Mouse (Mus musculus): ENCODE measurements at regions not wholly inside any gene's neighbourhood (a gene's known extent, or its start where the extent isn't known, plus 50 kb on each side); places are given as distances from the start of the nearest gene placed in this dataset.

DNA sequence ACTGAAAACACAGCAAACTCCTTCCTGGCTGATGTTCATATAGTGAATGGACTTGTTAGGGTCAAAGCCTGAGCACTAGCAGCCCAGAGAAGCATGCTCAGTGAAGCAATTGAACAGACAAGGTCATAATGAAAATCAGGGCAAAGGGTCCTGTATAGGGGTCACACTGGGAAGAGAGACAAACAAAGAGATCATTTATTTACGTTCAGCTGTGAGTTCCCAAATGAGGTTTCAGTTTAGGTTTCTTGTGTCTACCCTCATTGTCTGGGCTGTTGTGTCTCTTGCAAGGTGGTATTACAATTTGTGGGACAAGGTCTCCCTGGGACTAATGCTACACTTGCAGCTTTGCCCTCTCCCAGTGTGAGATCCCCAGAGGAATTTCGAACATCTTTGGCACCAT lies 624.4 kb upstream of the Auts2 start:
- WGBS = 25% methylated on average over 2 of the region's 2 CpGs
- Histone ChIP-seq H3K9ac (no peak overlapping the region), H3K27me3 (ENCODE audit: control insufficient read depth, insufficient read depth, low read length) (no peaks in the 10 kb centered on the region), H3K27ac (no peak overlapping the region), H3K4me2 (replicated peaks) (no peak overlapping the region), H3K36me3 (replicated peaks; ENCODE audit: control insufficient read depth, insufficient read depth) (no peaks in the 10 kb centered on the region), H3K4me3 (replicated peaks; ENCODE audit: low read length) (no peak overlapping the region), H3K4me1 (replicated peaks; ENCODE audit: control insufficient read depth, insufficient read depth, low read length) (peaks cover 7% of the 10 kb centered on the region; the same call in 1 of the 2 replicates), H3K9me3 (ENCODE audit: control insufficient read depth, low read length) (no peaks in the 10 kb centered on the region)
- no peak for ATAC-seq (ENCODE audit: low FRiP score)
- no peak for DNase-seq (ENCODE audit: low spot score)

DNA sequence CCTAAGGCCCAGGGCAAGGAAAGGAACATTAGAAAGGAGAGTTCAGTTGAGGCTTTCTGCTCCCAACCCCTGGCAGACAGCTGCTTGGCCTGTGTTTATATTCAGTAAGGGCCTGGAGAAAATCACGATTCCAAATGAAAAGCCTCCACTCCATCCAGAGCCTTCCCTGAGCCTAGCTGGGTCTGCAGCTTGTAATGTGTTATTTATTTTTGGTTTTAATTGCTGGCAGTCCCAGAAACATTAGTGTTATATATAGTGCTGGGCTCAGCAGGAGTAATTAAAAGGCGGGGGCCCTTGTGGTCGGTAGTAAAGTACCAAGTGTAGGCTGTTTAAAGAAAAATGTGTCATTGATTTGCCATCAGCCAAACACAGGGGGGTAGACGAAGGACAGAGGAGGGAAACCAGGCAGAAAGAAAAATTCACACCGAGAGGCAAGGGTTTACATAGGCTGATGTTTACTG lies 623.9 kb upstream of the Auts2 start:
- H3K4me3 ChIP-seq (replicated peaks; ENCODE audit: low read length) = no peak overlapping the region
- H3K36me3 ChIP-seq (replicated peaks; ENCODE audit: control insufficient read depth, insufficient read depth) = no peaks in the 10 kb centered on the region
- no peak overlapping the region for H3K4me2 ChIP-seq (replicated peaks)
- DNase-seq (ENCODE audit: low spot score) (peak; percentile 24), ATAC-seq (ENCODE audit: low FRiP score) (no peak)
- no peak overlapping the region for H3K9ac ChIP-seq
- H3K4me1 ChIP-seq (replicated peaks; ENCODE audit: control insufficient read depth, insufficient read depth, low read length) = peaks cover 7% of the 10 kb centered on the region; the same call in 1 of the 2 replicates
- H3K9me3 ChIP-seq (ENCODE audit: control insufficient read depth, low read length) = no peaks in the 10 kb centered on the region
- 40% methylated on average over 5 of the region's 5 CpGs for WGBS
- no peaks in the 10 kb centered on the region for H3K27me3 ChIP-seq (ENCODE audit: control insufficient read depth, insufficient read depth, low read length)
- no peak overlapping the region for H3K27ac ChIP-seq

DNA sequence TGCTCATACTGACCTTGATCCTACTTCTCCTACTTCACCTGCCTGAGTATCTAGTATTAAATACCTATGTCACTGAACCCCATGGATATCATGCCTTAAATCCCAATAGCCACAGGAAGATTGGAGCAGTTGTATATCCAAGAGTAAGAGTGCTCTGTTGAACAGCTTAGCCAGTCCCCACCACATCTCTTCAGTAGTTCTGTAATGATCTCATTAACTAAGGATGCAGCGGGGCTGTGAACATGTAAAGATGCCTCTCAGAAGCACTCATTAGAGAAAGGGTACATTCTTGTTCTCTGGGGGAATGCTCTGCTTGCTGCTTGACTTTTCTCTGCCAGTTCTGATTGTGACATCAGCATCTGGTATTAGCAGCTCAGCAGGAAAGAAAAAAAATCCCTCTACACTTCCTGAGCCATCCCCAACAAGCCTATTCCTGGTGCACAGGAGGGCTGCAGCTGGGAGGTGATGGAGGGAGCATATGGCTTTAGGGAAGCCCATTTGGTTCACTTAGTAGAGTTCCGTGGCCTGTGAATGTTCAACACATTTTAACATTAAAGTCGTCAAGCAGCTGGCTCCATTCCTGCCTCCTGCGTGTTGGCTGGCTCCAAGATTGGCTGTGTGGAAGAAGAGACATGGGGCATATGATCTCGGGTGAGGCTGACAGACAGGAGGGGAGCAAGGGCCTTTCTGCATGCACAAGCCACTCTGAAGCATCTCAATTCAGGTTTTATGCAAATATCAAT lies 613.1 kb upstream of the Auts2 start:
- Histone ChIP-seq H3K9ac (no peak overlapping the region), H3K27me3 (ENCODE audit: control insufficient read depth, insufficient read depth, low read length) (no peaks in the 10 kb centered on the region), H3K4me1 (replicated peaks; ENCODE audit: control insufficient read depth, insufficient read depth, low read length) (no peaks in the 10 kb centered on the region), H3K36me3 (replicated peaks; ENCODE audit: control insufficient read depth, insufficient read depth) (no peaks in the 10 kb centered on the region), H3K9me3 (ENCODE audit: control insufficient read depth, low read length) (peaks cover 6% of the 10 kb centered on the region), H3K27ac (no peak overlapping the region), H3K4me3 (replicated peaks; ENCODE audit: low read length) (no peak overlapping the region), H3K4me2 (replicated peaks) (no peak overlapping the region)
- DNase-seq (ENCODE audit: low spot score) (peak; percentile 39), ATAC-seq (ENCODE audit: low FRiP score) (no peak; the same call in 1 of the 2 replicates)
- WGBS = 26% methylated on average over 5 of the region's 5 CpGs

DNA sequence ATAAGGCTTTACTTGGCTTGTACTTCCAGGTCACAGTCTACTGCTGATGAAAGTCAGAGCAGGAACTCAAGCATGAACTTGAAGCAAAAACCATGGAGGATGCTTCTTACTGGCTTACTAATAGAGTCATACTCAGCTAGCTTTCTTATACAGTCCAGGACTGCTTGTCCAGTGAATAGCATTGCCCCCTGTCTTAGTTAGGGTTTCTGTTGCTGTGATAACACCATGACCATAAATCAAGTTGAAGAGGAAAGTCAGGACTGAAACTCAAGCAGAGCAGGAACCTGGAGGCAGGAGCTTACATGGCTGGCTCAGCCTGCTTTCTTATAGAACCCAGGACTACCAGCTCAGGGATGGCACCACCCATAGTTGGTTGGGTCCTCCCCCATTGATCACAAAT lies 602.9 kb upstream of the Auts2 start:
- Histone ChIP-seq H3K9ac (no peak overlapping the region), H3K36me3 (replicated peaks; ENCODE audit: control insufficient read depth, insufficient read depth) (no peaks in the 10 kb centered on the region), H3K4me3 (replicated peaks; ENCODE audit: low read length) (no peak overlapping the region), H3K27ac (no peak overlapping the region), H3K27me3 (ENCODE audit: control insufficient read depth, insufficient read depth, low read length) (no peaks in the 10 kb centered on the region), H3K9me3 (ENCODE audit: control insufficient read depth, low read length) (0 out of 2 replicates have a peak, but pooled peaks cover 6% of the 10 kb centered on the region), H3K4me2 (replicated peaks) (no peak overlapping the region), H3K4me1 (replicated peaks; ENCODE audit: control insufficient read depth, insufficient read depth, low read length) (peaks cover 8% of the 10 kb centered on the region; the same call in 1 of the 2 replicates)
- ATAC-seq (ENCODE audit: low FRiP score) (no peak), DNase-seq (ENCODE audit: low spot score) (no peak)

DNA sequence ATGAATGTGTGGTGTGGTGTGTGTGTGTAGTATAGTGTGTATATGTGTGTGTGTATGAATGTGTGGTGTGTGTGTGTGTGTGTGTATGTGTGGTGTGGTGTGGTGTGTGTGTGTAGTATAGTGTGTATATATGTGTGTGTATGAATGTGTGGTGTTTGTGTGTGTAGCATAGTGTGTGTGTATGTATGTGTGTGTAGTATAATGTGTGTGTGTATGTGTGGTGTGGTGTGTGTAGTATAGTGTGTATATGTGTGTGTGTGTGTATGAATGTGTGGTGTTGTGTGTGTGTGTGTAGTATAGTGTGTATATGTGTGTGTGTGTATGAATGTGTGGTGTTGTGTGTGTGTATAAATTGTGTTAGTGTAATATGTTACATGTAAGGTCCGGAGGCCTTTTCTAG lies 600.5 kb upstream of the Auts2 start:
- no peaks in the 10 kb centered on the region for H3K27me3 ChIP-seq (ENCODE audit: control insufficient read depth, insufficient read depth, low read length)
- H3K36me3 ChIP-seq (replicated peaks; ENCODE audit: control insufficient read depth, insufficient read depth) = no peaks in the 10 kb centered on the region
- H3K9ac ChIP-seq = no peak overlapping the region
- peaks cover 8% of the 10 kb centered on the region; the same call in 1 of the 2 replicates for H3K4me1 ChIP-seq (replicated peaks; ENCODE audit: control insufficient read depth, insufficient read depth, low read length)
- no peak overlapping the region for H3K4me3 ChIP-seq (replicated peaks; ENCODE audit: low read length)
- H3K9me3 ChIP-seq (ENCODE audit: control insufficient read depth, low read length) = 0 out of 2 replicates have a peak, but pooled peaks cover 6% of the 10 kb centered on the region
- WGBS = 100% methylated on average over 1 of the region's 1 CpGs
- DNase-seq (ENCODE audit: low spot score) = no peak
- H3K4me2 ChIP-seq (replicated peaks) = no peak overlapping the region
- H3K27ac ChIP-seq = no peak overlapping the region
- no peak for ATAC-seq (ENCODE audit: low FRiP score)

DNA sequence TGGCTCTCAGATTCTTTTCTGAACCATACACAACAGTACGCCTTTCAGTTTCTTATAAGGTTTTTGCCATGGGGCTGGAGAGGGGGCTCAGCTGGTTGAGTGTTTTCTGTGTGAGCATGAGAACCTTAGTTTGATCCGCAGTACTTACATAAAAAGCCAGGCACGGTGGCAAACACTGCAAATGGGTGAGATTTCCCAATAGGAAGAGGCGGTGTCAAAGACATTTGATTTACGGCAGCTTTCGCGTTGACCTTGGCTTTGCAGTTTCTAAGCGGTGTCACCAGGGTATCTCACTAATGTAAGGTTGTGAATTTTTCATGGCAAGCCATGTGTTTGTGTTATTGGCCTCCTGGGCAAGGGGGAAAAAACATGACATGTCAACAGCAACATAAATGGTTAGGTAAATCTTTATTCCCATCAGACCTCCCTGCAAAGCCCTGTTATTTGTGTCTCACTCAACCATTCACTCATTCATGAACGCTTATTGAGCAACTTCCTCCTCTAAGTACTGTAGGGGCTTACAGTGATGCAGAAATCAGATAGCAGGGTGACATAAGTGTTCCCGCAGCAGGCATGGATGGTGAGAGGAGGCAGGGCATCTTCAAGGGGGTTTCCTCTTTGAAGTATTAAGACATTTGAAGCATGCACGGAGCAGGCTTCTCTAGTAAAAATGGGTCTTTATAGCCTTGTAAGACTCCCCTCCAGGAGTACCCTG lies 599.4 kb upstream of the Auts2 start:
- DNase-seq (ENCODE audit: low spot score) (no peak), ATAC-seq (ENCODE audit: low FRiP score) (no peak)
- H3K4me2 ChIP-seq (replicated peaks) = no peak overlapping the region
- H3K4me3 ChIP-seq (replicated peaks; ENCODE audit: low read length) = no peak overlapping the region
- no peaks in the 10 kb centered on the region for H3K27me3 ChIP-seq (ENCODE audit: control insufficient read depth, insufficient read depth, low read length)
- H3K27ac ChIP-seq = no peak overlapping the region
- peaks cover 8% of the 10 kb centered on the region; the same call in 1 of the 2 replicates for H3K4me1 ChIP-seq (replicated peaks; ENCODE audit: control insufficient read depth, insufficient read depth, low read length)
- WGBS = 66% methylated on average over 11 of the region's 11 CpGs
- no peak overlapping the region for H3K9ac ChIP-seq
- H3K9me3 ChIP-seq (ENCODE audit: control insufficient read depth, low read length) = 0 out of 2 replicates have a peak, but pooled peaks cover 6% of the 10 kb centered on the region
- H3K36me3 ChIP-seq (replicated peaks; ENCODE audit: control insufficient read depth, insufficient read depth) = no peaks in the 10 kb centered on the region

DNA sequence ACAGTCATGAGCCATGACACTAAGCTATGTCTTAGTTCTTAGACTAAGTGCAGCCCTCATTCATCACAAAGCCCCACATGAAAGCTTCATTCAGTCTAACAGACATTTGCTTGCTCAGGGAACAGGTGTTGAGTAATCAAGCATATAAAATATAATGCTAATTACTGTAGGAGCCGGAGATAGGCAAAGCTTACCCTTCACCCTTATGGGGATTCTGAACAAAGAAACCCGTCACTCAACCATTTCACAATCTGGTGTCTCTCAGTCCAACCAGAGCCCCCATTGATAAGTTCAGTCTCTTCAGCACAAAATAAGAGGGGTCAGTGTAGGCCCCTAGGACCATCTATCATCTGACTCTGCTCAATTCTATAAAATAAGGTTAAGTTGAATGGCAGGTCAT lies 587.9 kb upstream of the Auts2 start:
- ATAC-seq (ENCODE audit: low FRiP score) = no peak
- Histone ChIP-seq H3K9me3 (ENCODE audit: control insufficient read depth, low read length) (no peaks in the 10 kb centered on the region), H3K27me3 (ENCODE audit: control insufficient read depth, insufficient read depth, low read length) (no peaks in the 10 kb centered on the region), H3K9ac (no peak overlapping the region), H3K27ac (no peak overlapping the region), H3K4me3 (replicated peaks; ENCODE audit: low read length) (no peak overlapping the region), H3K4me2 (replicated peaks) (no peak overlapping the region), H3K36me3 (replicated peaks; ENCODE audit: control insufficient read depth, insufficient read depth) (no peaks in the 10 kb centered on the region), H3K4me1 (replicated peaks; ENCODE audit: control insufficient read depth, insufficient read depth, low read length) (no peaks in the 10 kb centered on the region)
- peak; percentile 39 for DNase-seq (ENCODE audit: low spot score)
- 31% methylated on average over 2 of the region's 2 CpGs for WGBS

DNA sequence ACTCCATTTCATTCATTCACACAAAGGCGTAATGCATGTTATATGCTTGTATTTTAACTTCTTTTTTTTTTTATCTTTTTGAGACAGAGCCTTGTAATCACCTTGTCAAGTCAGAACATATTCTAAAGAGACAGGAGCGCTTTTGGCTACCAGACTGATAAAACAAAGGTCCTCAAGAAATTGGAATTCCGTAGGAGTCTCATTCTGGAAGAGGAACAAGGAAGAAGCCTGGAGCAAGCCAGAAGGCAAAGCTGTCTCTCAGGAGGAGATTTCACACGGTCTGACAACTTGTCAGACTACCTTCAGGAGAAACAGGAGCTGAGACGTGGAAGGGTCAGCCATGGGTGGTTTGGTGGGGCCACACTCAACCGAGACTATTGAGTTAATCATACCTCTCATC lies 587.2 kb upstream of the Auts2 start:
- H3K9ac ChIP-seq = no peak overlapping the region
- no peaks in the 10 kb centered on the region for H3K9me3 ChIP-seq (ENCODE audit: control insufficient read depth, low read length)
- no peaks in the 10 kb centered on the region for H3K36me3 ChIP-seq (replicated peaks; ENCODE audit: control insufficient read depth, insufficient read depth)
- no peak overlapping the region for H3K4me3 ChIP-seq (replicated peaks; ENCODE audit: low read length)
- H3K4me2 ChIP-seq (replicated peaks) = no peak overlapping the region
- H3K27me3 ChIP-seq (ENCODE audit: control insufficient read depth, insufficient read depth, low read length) = no peaks in the 10 kb centered on the region
- 66% methylated on average over 6 of the region's 6 CpGs for WGBS
- ATAC-seq (ENCODE audit: low FRiP score) (no peak), DNase-seq (ENCODE audit: low spot score) (no peak)
- H3K4me1 ChIP-seq (replicated peaks; ENCODE audit: control insufficient read depth, insufficient read depth, low read length) = no peaks in the 10 kb centered on the region
- H3K27ac ChIP-seq = no peak overlapping the region

DNA sequence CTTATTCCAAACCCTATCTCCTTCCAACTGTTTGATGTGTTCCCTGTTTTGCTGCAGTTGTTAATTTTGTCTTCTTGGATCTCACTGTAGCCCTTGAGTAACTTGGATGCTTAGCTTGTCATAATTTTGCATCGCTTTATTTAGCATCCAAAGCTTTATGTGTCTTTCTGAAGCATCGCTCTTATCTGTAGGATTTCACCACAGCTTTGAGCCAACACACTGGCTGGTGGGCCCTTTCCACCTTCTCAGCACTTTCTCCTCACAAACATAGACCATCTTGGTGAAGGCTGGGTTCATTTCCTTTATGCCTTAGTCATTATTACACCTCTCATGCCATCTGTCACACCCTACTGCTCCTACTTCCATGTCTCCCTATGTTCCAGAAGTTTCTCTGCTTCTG lies 581.1 kb upstream of the Auts2 start:
- Histone ChIP-seq H3K9me3 (ENCODE audit: control insufficient read depth, low read length) (no peaks in the 10 kb centered on the region), H3K4me1 (replicated peaks; ENCODE audit: control insufficient read depth, insufficient read depth, low read length) (no peaks in the 10 kb centered on the region), H3K4me2 (replicated peaks) (no peak overlapping the region), H3K27ac (no peak overlapping the region), H3K36me3 (replicated peaks; ENCODE audit: control insufficient read depth, insufficient read depth) (no peaks in the 10 kb centered on the region), H3K9ac (no peak overlapping the region), H3K27me3 (ENCODE audit: control insufficient read depth, insufficient read depth, low read length) (no peaks in the 10 kb centered on the region), H3K4me3 (replicated peaks; ENCODE audit: low read length) (no peak overlapping the region)
- WGBS = 99% methylated on average over 2 of the region's 2 CpGs
- DNase-seq (ENCODE audit: low spot score) (no peak), ATAC-seq (ENCODE audit: low FRiP score) (no peak)

Data from hindbrain, embryonic 14.5 days (tissue).